Mouse (Mus musculus) left cerebral cortex, adult 2 months (tissue): ENCODE results near the gene Olfr1342. TPM values are rescaled to one million over a fixed set of nuclear protein-coding genes. Genes with fewer than 3 reads are reported as not detected.

Experiments used
- DNase-seq, 2 experiments: peaks; one replicate each; pipeline ENCODE4 v3.0.0; 2021 to 2022; ENCODE audit warnings: low spot score in 2 of 2, mixed read lengths in 1 of 2; ENCODE audit errors: extremely low spot score in 1 of 2
- H3K27ac ChIP-seq: fragments of 200-600 bp; 2 replicates; pipeline ENCODE4 v1.8.1; 2022
- H3K4me3 ChIP-seq: fragments of 200-600 bp; 2 replicates; pipeline ENCODE4 v1.8.1; 2022
- CTCF ChIP-seq: fragments of 200-600 bp; IDR thresholded peaks from 2 replicates; pipeline ENCODE4 v1.8.1; 2022; ENCODE audit warnings: antibody characterized with exemption, mild to moderate bottlenecking, moderate library complexity
- intact Hi-C: fragments of 180-260 bp; cut with DNase I; formaldehyde crosslinking; loops from one replicate; pipeline ENCODE4 v1.15.1; 2025
- long read RNA-seq, 2 experiments: library from polyadenylated mRNA; stranded (forward); transcript quantifications; one replicate each; pipeline ENCODE4 v2.0.0; 2021; ENCODE audit warnings: borderline mapping rate in 2 of 2
- total RNA-seq, 2 experiments: library from RNA; stranded (reverse); gene quantifications; 2 replicates each; pipeline ENCODE4 v1.2.3; 2021

Gene Olfr1342
- not detected for total RNA-seq
- long read RNA-seq, experiment 1, result 0 reads
- long read RNA-seq, experiment 2, result 0 reads

DNA sequence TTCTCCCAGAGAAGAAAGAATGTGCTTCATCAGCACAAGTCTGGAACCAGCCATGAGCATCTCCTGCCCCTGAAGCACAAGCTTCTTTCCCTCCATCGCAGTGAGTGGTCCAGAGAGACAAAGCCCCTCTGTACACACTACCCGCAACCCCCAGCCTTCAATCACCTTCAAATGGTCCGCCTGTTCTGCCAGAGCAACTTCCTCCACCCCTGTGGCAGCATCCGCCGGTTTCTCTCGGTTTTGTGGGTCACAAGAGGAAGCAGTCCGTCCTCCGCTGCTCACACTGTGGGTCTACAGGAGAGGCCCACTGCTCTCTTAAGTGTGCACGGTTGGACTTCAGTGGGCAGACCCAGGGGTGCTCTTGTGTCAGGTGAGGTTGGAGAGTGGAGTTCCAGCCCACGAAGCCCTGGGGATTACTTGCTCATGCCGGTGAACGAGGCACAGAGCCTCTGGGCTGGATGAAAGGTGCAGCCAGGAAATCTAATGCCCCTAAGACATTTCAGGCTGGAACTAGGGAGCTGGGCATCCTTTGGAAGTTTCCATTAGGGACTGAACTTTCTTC is at the start of gene Olfr1342:
Olfr1342 (minus strand) TSS at position 345 of the 562 bp plus-strand sequence.
- no peak for TF ChIP-seq CTCF
- DNase-seq, result no peak
- Histone ChIP-seq H3K27ac (no peak within 1 kb of the TSS), H3K4me3 (no peak within 1 kb of the TSS)
- intact Hi-C loops, result no loop called here

GRCm38 (mm10) chr4:118741881-118742280 is 49.3 kb upstream of the Olfr1342 start:
- TF ChIP-seq CTCF, result no peak
- no peak overlapping the region for H3K4me3 ChIP-seq
- DNase-seq, result no peak
- intact Hi-C loops, result no loop called here
- no peak overlapping the region for H3K27ac ChIP-seq

- DNase-seq, result no peak
- intact Hi-C loops, result no loop called here
- H3K27ac ChIP-seq, result no peak overlapping the region
- H3K4me3 ChIP-seq, result no peak overlapping the region
- no peak for TF ChIP-seq CTCF
These were observed 48.6 kb upstream of the Olfr1342 start for GRCm38 (mm10) chr4:118740988-118741698.

GRCm38 (mm10) chr4:118739574-118739973 is 47.0 kb upstream of the Olfr1342 start:
- Histone ChIP-seq H3K4me3 (no peak overlapping the region), H3K27ac (no peak overlapping the region)
- no peak for DNase-seq
- intact Hi-C loops, result loop anchor here (5.0 kb wide), 1 partner anchor 33 kb away; no protein-coding TSS in a partner anchor
- no peak for TF ChIP-seq CTCF

- Histone ChIP-seq H3K27ac (no peak within 1 kb of the TSS), H3K4me3 (no peak within 1 kb of the TSS)
- no peak for DNase-seq
- TF ChIP-seq CTCF, result no peak
- intact Hi-C loops, result no loop called here
These were observed 39.3 kb upstream of the Olfr1342 start, which contains the start of gene Olfr1339 for GRCm38 (mm10) chr4:118731875-118732274. Olfr1339 (plus strand) TSS chr4:118732175.

DNA sequence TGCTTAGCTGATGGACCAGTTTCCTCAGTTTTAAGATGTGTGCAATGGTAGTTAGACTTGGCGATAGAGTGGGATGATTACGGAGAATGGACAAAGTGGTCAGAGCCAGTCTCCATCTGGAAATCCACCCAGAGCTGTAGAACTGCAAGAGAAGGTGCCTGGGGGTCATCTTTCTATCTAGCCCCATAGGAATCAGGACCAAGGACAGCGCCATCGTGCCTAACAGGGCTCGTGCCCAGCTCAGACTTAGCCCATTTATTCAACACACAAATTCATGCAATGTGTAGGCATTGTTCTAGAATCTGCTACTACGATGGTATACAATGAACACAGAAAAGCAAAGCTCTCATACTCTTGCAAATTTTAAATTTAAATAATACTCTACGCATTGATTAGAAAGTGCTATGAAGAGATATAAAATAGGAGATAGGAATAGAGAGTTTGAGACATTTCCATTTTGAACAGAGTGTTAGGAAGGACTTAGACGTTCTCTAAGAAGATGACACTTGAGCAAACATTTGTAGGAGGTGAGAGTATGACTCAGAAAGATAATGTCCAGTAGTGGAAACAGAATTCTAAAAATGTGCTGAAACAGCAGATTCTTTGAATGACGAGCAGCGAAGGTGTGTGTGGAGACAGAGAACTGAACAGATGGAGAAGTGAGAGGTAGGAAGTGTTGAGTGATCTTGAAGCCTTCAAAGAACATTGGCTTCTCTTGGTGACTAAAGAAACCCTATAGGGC is 29.4 kb upstream of the Olfr1342 start:
- no peak overlapping the region for H3K27ac ChIP-seq
- intact Hi-C loops, result no loop called here
- no peak for DNase-seq
- no peak overlapping the region for H3K4me3 ChIP-seq
- no peak for TF ChIP-seq CTCF

- no peak for TF ChIP-seq CTCF
- intact Hi-C loops, result no loop called here
- Histone ChIP-seq H3K27ac (no peak within 1 kb of the TSS), H3K4me3 (no peak within 1 kb of the TSS)
- no peak for DNase-seq
These were observed 27.3 kb upstream of the Olfr1342 start, which contains the start of gene Olfr1340 for GRCm38 (mm10) chr4:118719838-118720237. Olfr1340 (plus strand) TSS chr4:118720138.

- Histone ChIP-seq H3K27ac (no peak overlapping the region), H3K4me3 (no peak overlapping the region)
- intact Hi-C loops, result no loop called here
- DNase-seq, result no peak
- no peak for TF ChIP-seq CTCF
These were observed 19.1 kb upstream of the Olfr1342 start for GRCm38 (mm10) chr4:118711656-118712055.

GRCm38 (mm10) chr4:118708086-118708485 is 15.5 kb upstream of the Olfr1342 start:
- Histone ChIP-seq H3K4me3 (no peak overlapping the region), H3K27ac (no peak overlapping the region)
- TF ChIP-seq CTCF, result no peak
- no peak for DNase-seq
- intact Hi-C loops, result no loop called here

DNA sequence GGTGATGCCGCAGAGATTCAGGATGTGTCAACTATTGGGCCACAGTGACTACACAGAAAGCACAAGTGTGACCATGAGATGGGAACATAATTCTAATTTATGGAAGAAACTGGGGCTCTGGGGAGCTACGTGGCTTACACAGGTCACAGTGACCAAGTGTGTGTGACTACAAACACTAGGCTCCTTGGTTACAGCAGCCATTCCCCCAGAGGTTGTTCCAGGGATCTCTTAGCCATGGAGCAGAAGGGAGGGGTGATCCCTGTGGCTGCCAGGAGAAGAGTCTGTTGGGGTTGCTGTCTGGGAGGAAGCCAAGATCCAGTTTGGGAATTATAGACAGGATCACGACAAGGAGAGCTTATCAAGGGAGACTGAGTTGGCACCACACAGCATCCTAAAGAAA is 10.7 kb upstream of the Olfr1342 start, which contains the start of gene Olfr1341:
Olfr1341 (plus strand) TSS at position 301 of the 400 bp plus-strand sequence.
- no peak within 1 kb of the TSS for H3K4me3 ChIP-seq
- no peak for TF ChIP-seq CTCF
- no peak for DNase-seq
- intact Hi-C loops, result no loop called here
- H3K27ac ChIP-seq, result no peak within 1 kb of the TSS

DNA sequence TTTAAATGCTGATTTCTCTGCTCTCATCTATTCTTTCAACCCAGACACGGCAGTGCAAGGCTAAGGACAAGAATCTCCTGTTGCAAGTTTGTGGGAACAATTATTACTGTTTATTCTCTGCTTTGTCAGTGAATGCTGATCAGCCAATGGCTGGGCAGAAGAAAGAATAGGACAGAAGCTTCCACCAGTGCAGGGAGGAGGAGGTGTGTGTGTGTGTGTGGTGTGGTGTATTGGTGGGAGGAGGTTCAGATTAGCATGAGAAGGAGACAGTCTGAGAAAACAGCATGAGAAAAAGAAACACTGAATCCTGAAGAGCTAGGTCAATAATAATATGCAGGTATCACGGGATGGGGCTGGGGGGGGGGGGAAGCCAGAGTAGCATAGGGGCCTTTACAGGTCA is 1.3 kb upstream of the Olfr1342 start:
- TF ChIP-seq CTCF, result no peak
- Histone ChIP-seq H3K4me3 (no peak overlapping the region), H3K27ac (no peak overlapping the region)
- DNase-seq, result no peak
- intact Hi-C loops, result no loop called here

- Histone ChIP-seq H3K27ac (no peak overlapping the region), H3K4me3 (no peak overlapping the region)
- TF ChIP-seq CTCF, result no peak
- no peak for DNase-seq
- intact Hi-C loops, result no loop called here
These were observed 5.5 kb downstream of the Olfr1342 start for GRCm38 (mm10) chr4:118687086-118687485.
